Mouse (Mus musculus): ENCODE data around the gene Spats2. TPM values are rescaled to one million over a fixed set of nuclear protein-coding genes. Genes with fewer than 3 reads are reported as not detected.

Gene Spats2
- polyA plus RNA-seq, 1 experiment from 2014 or later, result 33.7 TPM

DNA sequence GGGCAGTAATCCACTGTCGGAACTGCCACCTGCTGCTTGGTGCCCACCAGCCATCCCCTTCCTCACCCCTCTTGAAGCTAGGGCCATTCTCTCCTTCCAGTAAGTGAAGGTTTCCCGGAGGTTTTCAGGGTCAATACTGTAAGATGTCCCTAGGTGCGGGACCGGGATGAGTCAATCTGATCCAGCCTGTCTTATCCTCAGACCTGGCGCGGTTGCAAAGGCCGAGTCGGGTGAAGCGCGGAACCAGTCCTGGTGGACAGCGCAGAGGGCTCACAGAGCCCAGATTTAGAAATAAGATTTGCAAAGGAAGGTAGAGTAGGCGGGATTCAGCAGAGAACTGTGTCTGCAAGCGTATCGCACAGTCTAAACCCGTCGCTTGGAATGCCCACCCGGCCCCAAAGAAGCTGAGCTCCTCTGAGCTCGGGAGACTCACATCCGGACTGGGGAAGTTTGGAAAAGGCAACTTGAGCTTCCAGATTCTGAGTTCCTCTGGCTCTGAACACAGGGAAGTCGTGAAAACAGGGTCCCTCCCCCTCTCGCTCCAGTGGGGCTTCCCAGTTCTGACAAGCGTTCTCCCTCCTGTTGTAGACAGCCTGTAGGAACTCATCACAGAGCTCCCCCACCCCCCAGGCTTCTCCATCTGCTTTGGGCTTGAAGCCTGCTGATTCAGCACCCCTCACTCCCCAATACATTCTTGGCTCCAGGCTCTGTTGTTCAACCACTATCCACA lies 99.5 kb downstream of the Spats2 start:
- Histone ChIP-seq H3K27ac (no peak overlapping the region), H3K9ac (no peak overlapping the region), H3K27me3 (ENCODE audit: control insufficient read depth, insufficient read depth, low read length) (peaks cover 97% of the 10 kb centered on the region), H3K4me1 (replicated peaks; ENCODE audit: control insufficient read depth, insufficient read depth, low read length) (peaks cover 24% of the 10 kb centered on the region), H3K36me3 (replicated peaks; ENCODE audit: control insufficient read depth, insufficient read depth) (no peaks in the 10 kb centered on the region), H3K9me3 (ENCODE audit: control insufficient read depth, low read length) (no peaks in the 10 kb centered on the region), H3K4me3 (replicated peaks; ENCODE audit: low read length) (peak overlapping the region; percentile 34), H3K4me2 (replicated peaks) (peak overlapping the region; percentile 55)
- 2% methylated on average over 22 of the region's 22 CpGs for WGBS
- no peak for ATAC-seq (ENCODE audit: low FRiP score)
- DNase-seq (ENCODE audit: low spot score), result no peak

DNA sequence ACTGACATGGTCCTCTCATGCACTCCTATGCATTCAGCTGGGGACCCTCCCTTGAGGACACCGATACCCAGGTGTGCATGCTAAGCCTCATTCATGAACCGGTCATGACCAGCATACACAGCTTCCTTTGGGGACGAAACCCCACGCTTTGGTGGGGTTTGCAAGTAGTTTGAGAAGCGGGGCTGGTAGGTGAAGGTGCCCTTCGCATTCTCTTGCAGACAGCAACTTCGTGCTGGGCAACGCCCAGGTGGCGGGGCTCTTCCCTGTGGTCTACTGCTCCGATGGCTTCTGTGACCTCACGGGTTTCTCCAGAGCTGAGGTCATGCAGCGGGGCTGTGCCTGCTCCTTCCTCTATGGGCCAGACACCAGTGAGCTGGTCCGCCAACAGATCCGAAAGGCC lies 100.4 kb downstream of the Spats2 start:
- Histone ChIP-seq H3K27ac (no peak overlapping the region), H3K27me3 (ENCODE audit: control insufficient read depth, insufficient read depth, low read length) (peaks cover 90% of the 10 kb centered on the region), H3K4me1 (replicated peaks; ENCODE audit: control insufficient read depth, insufficient read depth, low read length) (peaks cover 24% of the 10 kb centered on the region), H3K9ac (no peak overlapping the region), H3K9me3 (ENCODE audit: control insufficient read depth, low read length) (no peaks in the 10 kb centered on the region), H3K4me3 (replicated peaks; ENCODE audit: low read length) (peak overlapping the region; percentile 34; the same call in 1 of the 2 replicates), H3K4me2 (replicated peaks) (peak overlapping the region; percentile 55; the same call in 1 of the 2 replicates), H3K36me3 (replicated peaks; ENCODE audit: control insufficient read depth, insufficient read depth) (no peaks in the 10 kb centered on the region)
- WGBS, result 15% methylated on average over 14 of the region's 14 CpGs
- ATAC-seq (ENCODE audit: low FRiP score), result no peak
- no peak for DNase-seq (ENCODE audit: low spot score)

DNA sequence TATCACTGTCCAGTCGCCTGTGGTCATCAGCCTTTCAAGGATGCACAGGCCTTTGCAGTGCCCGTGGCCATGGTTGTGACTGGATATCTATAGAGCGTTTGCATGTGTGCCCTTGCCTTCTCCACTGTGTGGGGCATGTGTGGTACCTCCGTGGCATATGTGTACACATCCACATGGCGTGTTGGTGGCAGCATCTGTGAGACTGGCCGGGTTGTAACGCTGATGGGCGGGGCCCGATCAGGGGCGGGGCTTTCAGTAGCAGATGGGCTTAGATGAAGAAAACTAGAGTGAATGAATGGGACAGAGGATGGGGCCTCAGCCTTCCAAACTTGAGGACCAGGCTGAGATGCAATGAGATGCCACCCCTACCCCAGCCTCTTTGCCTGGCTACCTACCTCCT lies 106.3 kb downstream of the Spats2 start:
- H3K4me3 ChIP-seq (replicated peaks; ENCODE audit: low read length), result no peak overlapping the region
- H3K27ac ChIP-seq, result no peak overlapping the region
- no peak overlapping the region for H3K9ac ChIP-seq
- H3K36me3 ChIP-seq (replicated peaks; ENCODE audit: control insufficient read depth, insufficient read depth), result no peaks in the 10 kb centered on the region
- H3K9me3 ChIP-seq (ENCODE audit: control insufficient read depth, low read length), result no peaks in the 10 kb centered on the region
- H3K27me3 ChIP-seq (ENCODE audit: control insufficient read depth, insufficient read depth, low read length), result peaks cover 34% of the 10 kb centered on the region
- WGBS, result 71% methylated on average over 10 of the region's 10 CpGs
- H3K4me2 ChIP-seq (replicated peaks), result no peak overlapping the region
- no peak for DNase-seq (ENCODE audit: low spot score)
- no peak for ATAC-seq (ENCODE audit: low FRiP score)
- no peaks in the 10 kb centered on the region for H3K4me1 ChIP-seq (replicated peaks; ENCODE audit: control insufficient read depth, insufficient read depth, low read length)

DNA sequence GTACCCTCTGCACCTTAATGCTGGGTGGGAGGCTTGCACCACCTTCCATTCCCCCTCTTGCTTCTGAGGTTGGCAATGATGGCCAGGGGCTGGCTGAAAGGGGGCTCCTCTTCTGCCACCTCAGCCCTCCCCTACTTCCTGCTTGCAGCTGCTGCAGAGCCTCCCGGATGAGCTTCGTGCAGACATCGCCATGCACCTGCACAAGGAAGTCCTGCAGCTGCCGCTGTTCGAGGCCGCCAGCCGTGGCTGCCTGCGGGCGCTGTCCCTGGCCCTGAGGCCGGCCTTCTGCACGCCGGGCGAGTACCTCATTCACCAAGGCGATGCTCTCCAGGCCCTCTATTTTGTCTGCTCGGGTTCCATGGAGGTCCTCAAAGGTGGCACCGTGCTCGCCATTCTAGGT lies 108.0 kb downstream of the Spats2 start:
- Histone ChIP-seq H3K4me3 (replicated peaks; ENCODE audit: low read length) (no peak overlapping the region), H3K9me3 (ENCODE audit: control insufficient read depth, low read length) (no peaks in the 10 kb centered on the region), H3K4me2 (replicated peaks) (no peak overlapping the region), H3K27ac (no peak overlapping the region), H3K9ac (no peak overlapping the region), H3K4me1 (replicated peaks; ENCODE audit: control insufficient read depth, insufficient read depth, low read length) (no peaks in the 10 kb centered on the region), H3K27me3 (ENCODE audit: control insufficient read depth, insufficient read depth, low read length) (peaks cover 17% of the 10 kb centered on the region), H3K36me3 (replicated peaks; ENCODE audit: control insufficient read depth, insufficient read depth) (no peaks in the 10 kb centered on the region)
- DNase-seq (ENCODE audit: low spot score) (no peak), ATAC-seq (ENCODE audit: low FRiP score) (no peak)
- WGBS, result 62% methylated on average over 17 of the region's 17 CpGs

DNA sequence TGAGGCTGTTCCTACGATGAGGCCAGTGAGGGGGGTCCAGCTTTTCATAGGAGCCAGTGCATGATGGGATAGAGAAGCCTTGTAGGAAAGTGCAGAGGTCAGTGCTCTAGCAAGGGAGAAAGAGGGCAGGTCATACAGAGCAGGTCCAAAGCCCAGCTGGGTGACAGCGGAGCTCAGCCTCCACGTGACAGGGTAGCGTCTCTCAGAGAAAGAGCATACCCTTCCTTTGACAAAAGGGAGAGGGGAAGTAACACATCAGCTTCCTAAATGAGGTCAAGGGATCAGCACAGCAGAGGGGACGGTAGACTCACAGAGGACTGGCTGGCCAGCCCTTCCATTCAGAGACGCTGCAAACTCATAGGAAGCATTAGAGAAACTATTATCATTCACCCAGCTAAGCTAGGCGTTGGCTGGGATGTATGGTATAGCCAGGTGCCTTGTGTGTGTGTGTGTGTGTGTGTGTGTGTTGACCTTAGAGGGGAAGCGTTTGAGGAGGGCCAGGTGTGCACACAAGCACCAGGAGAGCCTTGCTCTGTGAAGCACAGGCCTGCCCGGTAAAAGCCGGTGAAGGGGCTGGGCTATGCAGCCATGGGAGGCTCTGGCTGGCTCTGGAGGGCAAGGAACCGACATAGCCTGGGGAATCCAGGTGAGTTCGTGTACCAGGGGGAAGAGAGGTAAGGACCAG lies 108.8 kb downstream of the Spats2 start:
- H3K9ac ChIP-seq, result no peak overlapping the region
- DNase-seq (ENCODE audit: low spot score) (no peak), ATAC-seq (ENCODE audit: low FRiP score) (no peak)
- H3K36me3 ChIP-seq (replicated peaks; ENCODE audit: control insufficient read depth, insufficient read depth), result no peaks in the 10 kb centered on the region
- no peak overlapping the region for H3K4me2 ChIP-seq (replicated peaks)
- 46% methylated on average over 12 of the region's 12 CpGs for WGBS
- no peak overlapping the region for H3K27ac ChIP-seq
- H3K27me3 ChIP-seq (ENCODE audit: control insufficient read depth, insufficient read depth, low read length), result peaks cover 9% of the 10 kb centered on the region; the same call in 1 of the 2 replicates
- H3K4me1 ChIP-seq (replicated peaks; ENCODE audit: control insufficient read depth, insufficient read depth, low read length), result no peaks in the 10 kb centered on the region
- no peak overlapping the region for H3K4me3 ChIP-seq (replicated peaks; ENCODE audit: low read length)
- H3K9me3 ChIP-seq (ENCODE audit: control insufficient read depth, low read length), result no peaks in the 10 kb centered on the region

DNA sequence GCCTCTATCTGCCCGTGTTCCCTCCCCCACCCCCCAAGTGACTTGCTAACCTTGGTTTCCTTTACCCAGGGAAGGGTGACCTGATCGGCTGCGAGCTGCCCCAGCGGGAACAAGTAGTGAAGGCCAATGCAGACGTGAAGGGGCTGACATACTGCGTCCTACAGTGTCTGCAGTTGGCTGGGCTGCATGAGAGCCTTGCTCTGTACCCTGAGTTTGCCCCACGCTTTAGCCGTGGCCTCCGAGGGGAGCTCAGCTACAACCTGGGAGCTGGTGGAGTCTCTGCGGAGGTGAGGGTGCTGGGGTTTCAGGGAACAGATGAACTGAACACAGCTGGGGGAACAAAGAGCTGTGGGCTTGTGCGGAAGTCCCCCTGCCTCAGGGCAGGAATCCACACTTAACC lies 112.3 kb downstream of the Spats2 start:
- WGBS, result 62% methylated on average over 11 of the region's 11 CpGs

DNA sequence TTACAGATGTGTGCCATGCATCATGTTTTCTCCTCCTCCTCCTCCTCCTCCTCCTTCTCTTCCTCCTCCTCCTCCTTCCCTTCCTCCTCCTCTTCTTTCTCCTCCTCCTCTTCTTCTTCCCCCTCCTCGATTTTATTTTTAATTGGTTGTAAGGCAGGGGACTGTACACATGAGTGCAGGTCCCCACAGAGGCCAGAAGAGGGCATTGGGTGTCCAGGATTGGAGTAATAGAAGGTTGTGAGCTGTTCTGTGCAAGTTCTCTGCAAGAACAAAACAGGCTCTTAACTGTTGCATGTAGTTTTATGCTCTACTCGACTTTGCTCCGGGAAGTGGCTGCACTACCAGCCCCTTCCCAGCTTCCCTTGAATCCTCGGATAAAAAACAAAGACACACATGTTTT lies 114.4 kb downstream of the Spats2 start:
- ATAC-seq (ENCODE audit: low FRiP score) (no peak), DNase-seq (ENCODE audit: low spot score) (no peak)
- Histone ChIP-seq H3K4me2 (replicated peaks) (no peak overlapping the region), H3K27me3 (ENCODE audit: control insufficient read depth, insufficient read depth, low read length) (no peaks in the 10 kb centered on the region), H3K27ac (no peak overlapping the region), H3K4me1 (replicated peaks; ENCODE audit: control insufficient read depth, insufficient read depth, low read length) (no peaks in the 10 kb centered on the region), H3K9me3 (ENCODE audit: control insufficient read depth, low read length) (no peaks in the 10 kb centered on the region), H3K4me3 (replicated peaks; ENCODE audit: low read length) (no peak overlapping the region), H3K9ac (no peak overlapping the region), H3K36me3 (replicated peaks; ENCODE audit: control insufficient read depth, insufficient read depth) (peaks cover 43% of the 10 kb centered on the region)
- 83% methylated on average over 4 of the region's 4 CpGs for WGBS

More for the DNA sequence above, 112.3 kb downstream of the Spats2 start:
- H3K4me1 ChIP-seq (replicated peaks; ENCODE audit: control insufficient read depth, insufficient read depth, low read length), result no peaks in the 10 kb centered on the region
- no peaks in the 10 kb centered on the region for H3K9me3 ChIP-seq (ENCODE audit: control insufficient read depth, low read length)
- no peak overlapping the region for H3K4me2 ChIP-seq (replicated peaks)
- no peak overlapping the region for H3K9ac ChIP-seq
- H3K27ac ChIP-seq, result no peak overlapping the region
- no peak for DNase-seq (ENCODE audit: low spot score)
- H3K27me3 ChIP-seq (ENCODE audit: control insufficient read depth, insufficient read depth, low read length), result no peaks in the 10 kb centered on the region
- no peak overlapping the region for H3K4me3 ChIP-seq (replicated peaks; ENCODE audit: low read length)
- peaks cover 22% of the 10 kb centered on the region for H3K36me3 ChIP-seq (replicated peaks; ENCODE audit: control insufficient read depth, insufficient read depth)
- no peak for ATAC-seq (ENCODE audit: low FRiP score)

DNA sequence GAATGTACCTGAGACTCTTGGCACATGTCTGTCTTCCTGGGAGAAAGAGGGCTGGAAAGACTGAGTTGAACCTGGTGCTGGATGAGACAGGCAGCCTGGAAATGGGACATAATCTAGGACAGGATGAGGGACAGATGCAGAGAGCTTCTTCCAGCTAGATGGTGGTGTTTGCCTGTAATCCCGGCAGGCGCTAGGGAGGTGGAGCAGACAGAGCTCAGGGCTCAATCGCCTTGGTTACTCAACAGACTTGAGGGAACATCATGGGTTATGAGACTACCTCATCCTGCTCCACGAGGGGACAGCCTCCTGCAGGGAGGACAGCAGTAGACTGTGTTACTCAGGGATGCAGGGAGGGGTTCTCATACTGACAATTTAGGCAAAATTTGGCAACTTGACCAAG lies 115.5 kb downstream of the Spats2 start:
- DNase-seq (ENCODE audit: low spot score), result no peak
- 72% methylated on average over 4 of the region's 4 CpGs for WGBS
- Histone ChIP-seq H3K27me3 (ENCODE audit: control insufficient read depth, insufficient read depth, low read length) (no peaks in the 10 kb centered on the region), H3K4me2 (replicated peaks) (no peak overlapping the region), H3K9me3 (ENCODE audit: control insufficient read depth, low read length) (no peaks in the 10 kb centered on the region), H3K27ac (no peak overlapping the region), H3K36me3 (replicated peaks; ENCODE audit: control insufficient read depth, insufficient read depth) (peaks cover 54% of the 10 kb centered on the region), H3K4me1 (replicated peaks; ENCODE audit: control insufficient read depth, insufficient read depth, low read length) (no peaks in the 10 kb centered on the region), H3K4me3 (replicated peaks; ENCODE audit: low read length) (no peak overlapping the region), H3K9ac (no peak overlapping the region)
- no peak for ATAC-seq (ENCODE audit: low FRiP score)

DNA sequence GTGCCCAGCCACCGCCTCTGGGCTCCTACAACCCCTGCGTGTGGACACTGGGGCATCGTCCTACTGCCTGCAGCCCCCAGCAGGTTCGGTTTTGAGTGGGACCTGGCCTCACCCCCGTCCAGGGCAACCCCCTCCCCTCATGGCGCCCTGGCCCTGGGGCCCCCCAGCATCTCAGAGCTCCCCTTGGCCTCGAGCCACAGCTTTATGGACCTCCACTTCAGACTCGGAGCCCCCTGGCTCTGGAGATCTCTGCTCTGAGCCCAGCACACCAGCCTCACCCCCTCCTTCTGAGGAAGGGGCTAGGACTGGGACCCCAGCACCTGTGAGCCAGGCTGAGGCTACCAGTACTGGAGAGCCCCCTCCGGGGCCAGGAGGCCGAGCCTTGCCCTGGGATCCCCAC lies 116.3 kb downstream of the Spats2 start:
- WGBS, result 91% methylated on average over 8 of the region's 10 CpGs
- Histone ChIP-seq H3K9me3 (ENCODE audit: control insufficient read depth, low read length) (no peaks in the 10 kb centered on the region), H3K27me3 (ENCODE audit: control insufficient read depth, insufficient read depth, low read length) (no peaks in the 10 kb centered on the region), H3K4me1 (replicated peaks; ENCODE audit: control insufficient read depth, insufficient read depth, low read length) (no peaks in the 10 kb centered on the region), H3K4me2 (replicated peaks) (no peak overlapping the region), H3K4me3 (replicated peaks; ENCODE audit: low read length) (no peak overlapping the region), H3K9ac (no peak overlapping the region), H3K36me3 (replicated peaks; ENCODE audit: control insufficient read depth, insufficient read depth) (peaks cover 62% of the 10 kb centered on the region), H3K27ac (no peak overlapping the region)
- DNase-seq (ENCODE audit: low spot score) (no peak), ATAC-seq (ENCODE audit: low FRiP score) (no peak)

Data from hindbrain, embryonic 14.5 days (tissue).